Mouse (Mus musculus): ENCODE results near the gene Plscr3. TPM values are rescaled to one million over a fixed set of nuclear protein-coding genes. Genes with fewer than 3 reads are reported as not detected.
A peak's percentile ranks its signal among the peaks of the same experiment; 100 is the strongest.

Plscr3 gene
- polyA plus RNA-seq, 1 experiment from 2014 or later = 72.1 TPM

DNA sequence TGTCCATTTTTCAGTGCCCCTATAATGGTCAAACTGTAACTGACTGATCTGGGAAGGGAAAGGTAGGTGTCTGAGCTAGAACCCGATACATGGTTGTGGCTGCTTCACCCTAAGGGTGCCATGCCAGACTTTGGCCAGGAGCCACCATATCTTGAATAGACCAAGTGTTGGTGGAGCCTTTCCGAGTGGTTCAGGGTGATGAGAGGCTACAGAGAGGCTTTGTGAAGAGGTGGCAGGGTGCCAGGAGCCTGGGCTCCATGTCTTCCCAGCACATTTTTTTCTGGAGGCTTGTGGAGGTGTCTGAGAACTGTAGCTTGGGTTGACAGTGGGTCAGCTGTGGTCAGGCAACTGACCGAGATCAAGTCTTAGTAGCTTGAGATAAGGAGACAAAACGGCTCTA is 45.3 kb downstream of the Plscr3 start:
- no peak overlapping the region for H3K9ac ChIP-seq (ENCODE audit: low read length)
- H3K36me3 ChIP-seq (ENCODE audit: control insufficient read depth, insufficient read depth) = no peaks in the 10 kb centered on the region
- no peak overlapping the region for H3K4me3 ChIP-seq (ENCODE audit: low read length)
- peaks cover 9% of the 10 kb centered on the region for H3K4me1 ChIP-seq (ENCODE audit: control insufficient read depth, insufficient read depth, low read length)
- no peaks in the 10 kb centered on the region for H3K9me3 ChIP-seq (replicated peaks; ENCODE audit: control insufficient read depth, low read length)
- ATAC-seq (replicated peaks; ENCODE audit: extremely low read depth, insufficient read depth, low FRiP score) = peak; percentile 55; the same call in 1 of the 2 replicates
- H3K4me2 ChIP-seq (ENCODE audit: low read depth, low read length) = no peak overlapping the region
- 21% methylated on average over 4 of the region's 4 CpGs for WGBS
- H3K27ac ChIP-seq (ENCODE audit: low read length) = no peak overlapping the region
- peaks cover 11% of the 10 kb centered on the region for H3K27me3 ChIP-seq (ENCODE audit: control insufficient read depth, insufficient read depth, low read length)

DNA sequence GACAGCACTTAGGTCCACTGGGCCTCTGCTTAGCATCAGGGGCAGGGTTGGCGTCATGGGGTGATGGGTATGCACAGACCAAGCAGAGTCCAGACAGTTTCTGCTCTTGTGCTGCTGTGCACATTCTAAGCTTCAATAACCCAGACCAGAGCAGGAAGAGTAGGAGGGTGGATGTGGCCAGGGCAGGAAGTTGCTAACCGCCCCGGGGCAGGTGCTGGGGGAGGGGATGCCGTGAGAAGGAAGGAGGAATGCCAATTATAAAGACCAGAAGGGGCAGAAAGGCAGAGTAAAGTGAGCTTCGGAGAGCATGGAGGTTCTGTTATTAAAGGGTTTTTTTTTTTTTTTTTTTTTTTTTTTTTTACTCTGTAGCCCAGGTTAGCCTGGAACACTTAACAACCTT is 48.5 kb downstream of the Plscr3 start:
- Histone ChIP-seq H3K9ac (ENCODE audit: low read length) (no peak overlapping the region), H3K4me3 (ENCODE audit: low read length) (peak overlapping the region; percentile 26), H3K4me1 (ENCODE audit: control insufficient read depth, insufficient read depth, low read length) (peaks cover 9% of the 10 kb centered on the region), H3K9me3 (replicated peaks; ENCODE audit: control insufficient read depth, low read length) (no peaks in the 10 kb centered on the region), H3K4me2 (ENCODE audit: low read depth, low read length) (no peak overlapping the region), H3K27ac (ENCODE audit: low read length) (peak overlapping the region; percentile 48; the same call in 1 of the 2 replicates), H3K27me3 (ENCODE audit: control insufficient read depth, insufficient read depth, low read length) (peaks cover 11% of the 10 kb centered on the region), H3K36me3 (ENCODE audit: control insufficient read depth, insufficient read depth) (no peaks in the 10 kb centered on the region)
- WGBS = 70% methylated on average over 5 of the region's 5 CpGs
- ATAC-seq (replicated peaks; ENCODE audit: extremely low read depth, insufficient read depth, low FRiP score) = no peak

DNA sequence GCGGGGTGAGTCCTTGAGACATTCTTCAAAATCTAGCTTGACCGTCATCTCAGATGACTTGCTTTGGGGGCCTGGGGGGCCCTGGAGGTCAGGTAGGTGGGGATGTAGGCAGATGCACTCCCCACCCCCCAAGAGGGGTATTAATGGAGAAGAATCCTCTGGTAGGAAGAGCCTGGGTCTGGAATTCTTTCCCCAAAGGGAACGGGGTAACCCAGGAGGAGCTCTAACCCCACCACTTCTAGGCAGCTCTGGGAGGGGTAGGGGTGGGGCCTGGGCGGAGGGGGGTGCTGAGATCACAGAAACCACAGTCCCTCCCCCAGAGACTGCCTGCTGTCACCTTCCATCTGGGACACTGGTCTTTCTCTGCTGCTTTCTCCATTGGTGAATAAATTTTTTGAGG is 49.1 kb downstream of the Plscr3 start, which contains the start of gene Acap1:
Gene Acap1 (minus strand): TSS at position 249 of the 400 bp plus-strand sequence.
- 66% methylated on average over 4 of the region's 4 CpGs for WGBS
- ATAC-seq (replicated peaks; ENCODE audit: extremely low read depth, insufficient read depth, low FRiP score) = peak; percentile 35; the same call in 1 of the 2 replicates
- Histone ChIP-seq H3K27me3 (ENCODE audit: control insufficient read depth, insufficient read depth, low read length) (peaks cover 5% of the 10 kb centered on the region; the same call in 1 of the 2 replicates), H3K9me3 (replicated peaks; ENCODE audit: control insufficient read depth, low read length) (no peaks in the 10 kb centered on the region), H3K4me3 (ENCODE audit: low read length) (peak within 1 kb of the TSS; percentile 26), H3K4me1 (ENCODE audit: control insufficient read depth, insufficient read depth, low read length) (peaks cover 13% of the 10 kb centered on the region), H3K27ac (ENCODE audit: low read length) (peak within 1 kb of the TSS; percentile 48), H3K9ac (ENCODE audit: low read length) (0 out of 2 replicates have a peak within 1 kb of the TSS, but pooled peaks have one; percentile 22), H3K36me3 (ENCODE audit: control insufficient read depth, insufficient read depth) (no peaks in the 10 kb centered on the region), H3K4me2 (ENCODE audit: low read depth, low read length) (no peak within 1 kb of the TSS)

DNA sequence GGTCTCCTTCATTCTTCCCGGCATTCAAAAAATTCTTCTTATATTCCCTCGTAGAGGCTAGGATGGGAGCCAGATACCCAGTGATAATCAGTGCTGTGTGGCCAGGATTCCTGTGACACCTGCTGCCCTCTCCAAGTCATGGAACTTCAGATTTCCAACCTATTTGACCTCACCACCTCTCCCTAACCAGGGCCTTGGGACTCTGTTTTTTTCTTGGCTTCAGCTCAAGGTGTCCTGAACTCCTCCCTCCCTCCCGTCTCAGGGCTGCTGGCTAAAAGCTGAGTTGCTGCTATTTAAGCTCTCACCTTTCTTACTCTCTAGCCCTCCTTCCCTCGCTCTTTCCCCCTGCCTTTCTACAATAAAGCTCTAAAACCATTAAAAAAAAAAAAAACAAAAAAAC is 53.7 kb downstream of the Plscr3 start:
- Histone ChIP-seq H3K9ac (ENCODE audit: low read length) (peak overlapping the region; percentile 83), H3K27ac (ENCODE audit: low read length) (no peak overlapping the region), H3K36me3 (ENCODE audit: control insufficient read depth, insufficient read depth) (peaks cover 12% of the 10 kb centered on the region), H3K27me3 (ENCODE audit: control insufficient read depth, insufficient read depth, low read length) (no peaks in the 10 kb centered on the region), H3K4me1 (ENCODE audit: control insufficient read depth, insufficient read depth, low read length) (peaks cover 13% of the 10 kb centered on the region), H3K4me2 (ENCODE audit: low read depth, low read length) (peak overlapping the region; percentile 80), H3K9me3 (replicated peaks; ENCODE audit: control insufficient read depth, low read length) (no peaks in the 10 kb centered on the region), H3K4me3 (ENCODE audit: low read length) (peak overlapping the region; percentile 78)
- 19% methylated on average over 4 of the region's 4 CpGs for WGBS
- ATAC-seq (replicated peaks; ENCODE audit: extremely low read depth, insufficient read depth, low FRiP score) = no peak

DNA sequence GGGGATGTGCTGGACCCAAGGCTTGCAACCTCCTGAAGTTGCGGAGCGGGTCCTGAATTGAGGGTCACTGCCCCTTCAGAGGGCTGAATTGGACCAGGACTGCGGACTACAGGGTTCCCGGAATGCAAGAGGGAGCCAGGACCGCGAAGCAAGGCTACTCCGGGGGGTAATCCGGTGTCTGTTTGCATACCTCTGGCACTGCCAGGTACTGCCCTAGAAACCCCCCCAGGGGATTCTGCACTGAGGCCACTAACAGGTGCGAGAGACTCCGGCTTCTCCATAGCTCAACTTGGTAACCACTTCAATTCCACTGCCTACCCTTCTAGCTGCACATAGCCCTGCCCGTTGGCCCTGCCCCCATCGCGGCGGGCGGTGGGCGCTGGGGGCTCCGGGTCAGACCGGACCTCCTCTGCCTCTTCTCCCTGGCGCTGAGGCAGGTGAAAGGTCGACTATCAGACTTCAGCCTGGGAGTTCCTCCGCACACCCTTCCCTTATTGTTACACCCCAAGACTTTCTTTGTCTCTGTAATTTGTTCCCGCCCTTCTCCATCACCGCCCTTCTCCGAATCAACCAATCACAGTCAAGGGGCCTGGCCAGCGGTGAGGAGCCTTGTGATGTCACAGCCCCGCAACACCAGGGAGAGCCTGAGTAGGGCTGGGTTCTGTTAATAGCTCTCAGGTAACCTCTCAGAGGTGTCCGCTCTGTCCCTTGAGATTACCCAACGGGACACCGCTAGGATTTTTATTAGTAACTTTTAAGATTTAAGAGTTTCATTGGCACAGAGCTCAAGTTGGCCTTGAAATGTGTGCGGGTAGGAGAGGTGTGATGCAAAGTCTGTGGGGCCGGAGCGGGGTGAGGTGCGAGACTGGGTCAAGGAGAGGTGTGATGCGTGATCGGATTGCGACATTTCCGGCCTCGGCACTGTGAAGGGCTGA is 54.6 kb downstream of the Plscr3 start, which contains the start of the genes 2810408A11Rik and Neurl4:
Gene 2810408A11Rik (minus strand): TSS at position 517 of the 935 bp plus-strand sequence.
Gene Neurl4 (plus strand): TSS at position 602 of the 935 bp plus-strand sequence.
- Histone ChIP-seq H3K9ac (ENCODE audit: low read length) (peak within 1 kb of the TSS; percentile 83), H3K4me2 (ENCODE audit: low read depth, low read length) (peak within 1 kb of the TSS; percentile 81), H3K27me3 (ENCODE audit: control insufficient read depth, insufficient read depth, low read length) (no peaks in the 10 kb centered on the region), H3K4me3 (ENCODE audit: low read length) (peak within 1 kb of the TSS; percentile 78), H3K36me3 (ENCODE audit: control insufficient read depth, insufficient read depth) (peaks cover 15% of the 10 kb centered on the region), H3K4me1 (ENCODE audit: control insufficient read depth, insufficient read depth, low read length) (peaks cover 13% of the 10 kb centered on the region), H3K27ac (ENCODE audit: low read length) (peak within 1 kb of the TSS; percentile 99), H3K9me3 (replicated peaks; ENCODE audit: control insufficient read depth, low read length) (no peaks in the 10 kb centered on the region)
- under 1% methylated on average over 38 of the region's 38 CpGs for WGBS
- ATAC-seq (replicated peaks; ENCODE audit: extremely low read depth, insufficient read depth, low FRiP score) = peak; percentile 91

DNA sequence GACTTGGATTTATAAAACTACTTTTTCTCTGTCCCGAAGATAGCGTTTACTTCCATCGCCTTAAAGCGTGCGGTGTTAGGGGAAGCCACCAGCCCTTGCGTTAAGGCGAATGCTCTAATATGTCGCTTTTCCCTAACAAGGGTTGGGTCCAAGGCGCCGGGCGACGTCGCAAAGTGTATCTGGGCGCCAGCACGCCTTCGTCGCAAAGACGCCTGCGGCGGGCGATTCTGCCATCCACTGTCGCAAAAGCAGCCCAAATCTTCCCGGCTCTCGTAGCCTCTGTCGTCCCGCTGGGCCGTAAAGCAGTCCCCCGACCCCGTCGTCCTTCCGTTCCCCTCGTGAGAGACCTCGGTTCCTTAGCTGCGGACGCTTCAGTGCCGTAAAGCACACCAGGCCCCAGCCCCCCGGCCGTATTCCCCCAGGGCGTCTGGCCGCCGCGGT is 55.2 kb downstream of the Plscr3 start:
- H3K36me3 ChIP-seq (ENCODE audit: control insufficient read depth, insufficient read depth) = peaks cover 22% of the 10 kb centered on the region
- H3K9ac ChIP-seq (ENCODE audit: low read length) = peak overlapping the region; percentile 83
- H3K4me2 ChIP-seq (ENCODE audit: low read depth, low read length) = peak overlapping the region; percentile 81
- H3K9me3 ChIP-seq (replicated peaks; ENCODE audit: control insufficient read depth, low read length) = no peaks in the 10 kb centered on the region
- WGBS = under 1% methylated on average over 42 of the region's 42 CpGs
- H3K27ac ChIP-seq (ENCODE audit: low read length) = peak overlapping the region; percentile 99
- peak; percentile 76 for ATAC-seq (replicated peaks; ENCODE audit: extremely low read depth, insufficient read depth, low FRiP score)
- no peaks in the 10 kb centered on the region for H3K27me3 ChIP-seq (ENCODE audit: control insufficient read depth, insufficient read depth, low read length)
- peaks cover 13% of the 10 kb centered on the region for H3K4me1 ChIP-seq (ENCODE audit: control insufficient read depth, insufficient read depth, low read length)
- H3K4me3 ChIP-seq (ENCODE audit: low read length) = peak overlapping the region; percentile 78

Small RNA genes lying within 50 kb of the gene (microRNA-seq; reads per million reads assigned to microRNA genes)
- gene Mir6924 = not detected

Other genes with a start within 250 kb of the Plscr3 start
- gene Atp1b2, start 240.4 kb upstream of the Plscr3 start, polyA plus RNA-seq (2015; fragmentation: Nextera tagmentation; extraction: Ambion mirVana) = 22.3 and 25.6 TPM in 2 replicates
- gene Shbg, start 228.5 kb upstream of the Plscr3 start, polyA plus RNA-seq (2015; fragmentation: Nextera tagmentation; extraction: Ambion mirVana) = 0.20 TPM in 1 of 2 replicates, not detected in the other
- gene Sat2, start 224.4 kb upstream of the Plscr3 start, polyA plus RNA-seq (2015; fragmentation: Nextera tagmentation; extraction: Ambion mirVana) = 13.0 and 13.8 TPM in 2 replicates
- gene Fxr2, start 213.4 kb upstream of the Plscr3 start, polyA plus RNA-seq (2015; fragmentation: Nextera tagmentation; extraction: Ambion mirVana) = 22.1 and 25.4 TPM in 2 replicates
- gene Sox15, start 191.1 kb upstream of the Plscr3 start, polyA plus RNA-seq (2015; fragmentation: Nextera tagmentation; extraction: Ambion mirVana) = not detected in 2 replicates
- 40.1 and 44.0 TPM in 2 replicates for gene Mpdu1, start 183.7 kb upstream of the Plscr3 start, polyA plus RNA-seq (2015; fragmentation: Nextera tagmentation; extraction: Ambion mirVana)
- gene Cd68, start 180.2 kb upstream of the Plscr3 start, polyA plus RNA-seq (2015; fragmentation: Nextera tagmentation; extraction: Ambion mirVana) = 10.0 and 12.3 TPM in 2 replicates
- 337 and 346 TPM in 2 replicates for gene Eif4a1, start 174.0 kb upstream of the Plscr3 start, polyA plus RNA-seq (2015; fragmentation: Nextera tagmentation; extraction: Ambion mirVana)
- gene Senp3, start 164.3 kb upstream of the Plscr3 start, polyA plus RNA-seq (2015; fragmentation: Nextera tagmentation; extraction: Ambion mirVana) = 55.8 and 58.0 TPM in 2 replicates
- 0.45 and 0.85 TPM in 2 replicates for gene Tnfsf13, start 160.6 kb upstream of the Plscr3 start, polyA plus RNA-seq (2015; fragmentation: Nextera tagmentation; extraction: Ambion mirVana)
- 5.9 and 7.8 TPM in 2 replicates for gene Tnfsf12, start 150.5 kb upstream of the Plscr3 start, polyA plus RNA-seq (2015; fragmentation: Nextera tagmentation; extraction: Ambion mirVana)
- 3.1 and 3.5 TPM in 2 replicates for gene Tnfsfm13, start 150.3 kb upstream of the Plscr3 start, polyA plus RNA-seq (2015; fragmentation: Nextera tagmentation; extraction: Ambion mirVana)
- gene Polr2a, start 87.7 kb upstream of the Plscr3 start, polyA plus RNA-seq (2015; fragmentation: Nextera tagmentation; extraction: Ambion mirVana) = 13.8 and 16.9 TPM in 2 replicates
- 0.16 and 0.18 TPM in 2 replicates for gene Slc35g3, start 84.4 kb upstream of the Plscr3 start, polyA plus RNA-seq (2015; fragmentation: Nextera tagmentation; extraction: Ambion mirVana)
- 3.6 TPM in 2 replicates for gene Zbtb4, start 80.5 kb upstream of the Plscr3 start, polyA plus RNA-seq (2015; fragmentation: Nextera tagmentation; extraction: Ambion mirVana)
- 5.8 and 6.0 TPM in 2 replicates for gene Chrnb1, start 50.4 kb upstream of the Plscr3 start, polyA plus RNA-seq (2015; fragmentation: Nextera tagmentation; extraction: Ambion mirVana)
- 2.2 and 3.0 TPM in 2 replicates for gene Fgf11, start 44.5 kb upstream of the Plscr3 start, polyA plus RNA-seq (2015; fragmentation: Nextera tagmentation; extraction: Ambion mirVana)
- gene Tmem102, start 40.8 kb upstream of the Plscr3 start, polyA plus RNA-seq (2015; fragmentation: Nextera tagmentation; extraction: Ambion mirVana) = 3.1 TPM in 2 replicates
- gene Gm39566, start 31.1 kb upstream of the Plscr3 start, polyA plus RNA-seq (2015; fragmentation: Nextera tagmentation; extraction: Ambion mirVana) = not detected in 2 replicates
- gene Spem2, start 27.9 kb upstream of the Plscr3 start, polyA plus RNA-seq (2015; fragmentation: Nextera tagmentation; extraction: Ambion mirVana) = not detected in 2 replicates
- not detected in 2 replicates for gene Spem1, start 24.2 kb upstream of the Plscr3 start, polyA plus RNA-seq (2015; fragmentation: Nextera tagmentation; extraction: Ambion mirVana)
- 1.6 and 2.0 TPM in 2 replicates for gene Nlgn2, start 8.6 kb upstream of the Plscr3 start, polyA plus RNA-seq (2015; fragmentation: Nextera tagmentation; extraction: Ambion mirVana)
- gene Tmem256, start 7.9 kb upstream of the Plscr3 start, polyA plus RNA-seq (2015; fragmentation: Nextera tagmentation; extraction: Ambion mirVana) = 258 and 323 TPM in 2 replicates
- gene Tnk1, start 12.4 kb downstream of the Plscr3 start, polyA plus RNA-seq (2015; fragmentation: Nextera tagmentation; extraction: Ambion mirVana) = 0.26 and 0.90 TPM in 2 replicates
- gene Tmem95, start 31.6 kb downstream of the Plscr3 start, polyA plus RNA-seq (2015; fragmentation: Nextera tagmentation; extraction: Ambion mirVana) = not detected in 2 replicates
- 3.9 and 4.3 TPM in 2 replicates for gene Kctd11, start 35.0 kb downstream of the Plscr3 start, polyA plus RNA-seq (2015; fragmentation: Nextera tagmentation; extraction: Ambion mirVana)
- 10.8 and 19.9 TPM in 2 replicates for gene Acap1, start 49.2 kb downstream of the Plscr3 start, polyA plus RNA-seq (2015; fragmentation: Nextera tagmentation; extraction: Ambion mirVana)
- 4.1 and 4.4 TPM in 2 replicates for gene 2810408A11Rik, start 54.6 kb downstream of the Plscr3 start, polyA plus RNA-seq (2015; fragmentation: Nextera tagmentation; extraction: Ambion mirVana)
- gene Neurl4, start 54.7 kb downstream of the Plscr3 start, polyA plus RNA-seq (2015; fragmentation: Nextera tagmentation; extraction: Ambion mirVana) = 7.4 and 8.7 TPM in 2 replicates
- 50.1 and 51.2 TPM in 2 replicates for gene Gps2, start 67.5 kb downstream of the Plscr3 start, polyA plus RNA-seq (2015; fragmentation: Nextera tagmentation; extraction: Ambion mirVana)
- 1,137 and 1,317 TPM in 2 replicates for gene Eif5a, start 75.6 kb downstream of the Plscr3 start, polyA plus RNA-seq (2015; fragmentation: Nextera tagmentation; extraction: Ambion mirVana)
- 5.3 and 7.3 TPM in 2 replicates for gene Ybx2, start 89.4 kb downstream of the Plscr3 start, polyA plus RNA-seq (2015; fragmentation: Nextera tagmentation; extraction: Ambion mirVana)
- gene Slc2a4, start 101.8 kb downstream of the Plscr3 start, polyA plus RNA-seq (2015; fragmentation: Nextera tagmentation; extraction: Ambion mirVana) = 56.1 and 58.4 TPM in 2 replicates
- gene Cldn7, start 118.4 kb downstream of the Plscr3 start, polyA plus RNA-seq (2015; fragmentation: Nextera tagmentation; extraction: Ambion mirVana) = 7.5 and 14.4 TPM in 2 replicates
- gene Ctdnep1, start 134.8 kb downstream of the Plscr3 start, polyA plus RNA-seq (2015; fragmentation: Nextera tagmentation; extraction: Ambion mirVana) = 23.9 and 25.0 TPM in 2 replicates
- gene Elp5, start 136.1 kb downstream of the Plscr3 start, polyA plus RNA-seq (2015; fragmentation: Nextera tagmentation; extraction: Ambion mirVana) = 111 and 116 TPM in 2 replicates
- 421 and 428 TPM in 2 replicates for gene Gabarap, start 144.8 kb downstream of the Plscr3 start, polyA plus RNA-seq (2015; fragmentation: Nextera tagmentation; extraction: Ambion mirVana)
- gene Phf23, start 149.4 kb downstream of the Plscr3 start, polyA plus RNA-seq (2015; fragmentation: Nextera tagmentation; extraction: Ambion mirVana) = 42.0 and 43.9 TPM in 2 replicates
- 17.1 and 19.2 TPM in 2 replicates for gene Dvl2, start 154.2 kb downstream of the Plscr3 start, polyA plus RNA-seq (2015; fragmentation: Nextera tagmentation; extraction: Ambion mirVana)
- 276 and 298 TPM in 2 replicates for gene Acadvl, start 169.0 kb downstream of the Plscr3 start, polyA plus RNA-seq (2015; fragmentation: Nextera tagmentation; extraction: Ambion mirVana)
- 4.6 and 4.7 TPM in 2 replicates for gene Dlg4, start 170.6 kb downstream of the Plscr3 start, polyA plus RNA-seq (2015; fragmentation: Nextera tagmentation; extraction: Ambion mirVana)
- not detected in 2 replicates for gene Asgr1, start 207.7 kb downstream of the Plscr3 start, polyA plus RNA-seq (2015; fragmentation: Nextera tagmentation; extraction: Ambion mirVana)
- gene Asgr2, start 246.3 kb downstream of the Plscr3 start, polyA plus RNA-seq (2015; fragmentation: Nextera tagmentation; extraction: Ambion mirVana) = 0.22 TPM in 1 of 2 replicates, not detected in the other